Mouse (Mus musculus) forebrain, embryonic 12.5 days (tissue): ENCODE data around the gene Mxi1. TPM values are rescaled to one million over a fixed set of nuclear protein-coding genes. Genes with fewer than 3 reads are reported as not detected.
A peak's percentile ranks its signal among the peaks of the same experiment; 100 is the strongest.

Source experiments
- ATAC-seq: fragments of 200-750 bp; cut with Nextera tagmentation; 2 replicates; pipeline ENCODE4 v1.8.0; 2017; ENCODE audit warnings: moderate TSS enrichment; ENCODE audit not compliant: low FRiP score
- H3K27ac ChIP-seq: fragments of 300-500 bp; sonication (generic); 2 replicates; pipeline ENCODE4 v1.5.1; 2016; ENCODE audit warnings: mild to moderate bottlenecking
- H3K27me3 ChIP-seq: fragments of 300-500 bp; sonication (generic); 2 replicates; pipeline ENCODE4 v1.6.1; 2016; ENCODE audit warnings: mild to moderate bottlenecking
- H3K36me3 ChIP-seq: fragments of 300-500 bp; sonication (generic); replicated peaks from 2 replicates; pipeline ENCODE4 v1.6.1; 2016; ENCODE audit warnings: mild to moderate bottlenecking
- H3K4me1 ChIP-seq: fragments of 300-500 bp; sonication (generic); 2 replicates; pipeline ENCODE4 v1.6.1; 2016
- H3K4me2 ChIP-seq: fragments of 300-500 bp; sonication (generic); 2 replicates; pipeline ENCODE4 v1.6.1; 2016; ENCODE audit warnings: mild to moderate bottlenecking, moderate library complexity
- H3K4me3 ChIP-seq: fragments of 300-500 bp; sonication (generic); replicated peaks from 2 replicates; pipeline ENCODE4 v1.5.1; 2016; ENCODE audit warnings: mild to moderate bottlenecking
- H3K9ac ChIP-seq: fragments of 300-500 bp; sonication (generic); 2 replicates; pipeline ENCODE4 v1.6.1; 2016; ENCODE audit warnings: mild to moderate bottlenecking
- H3K9me3 ChIP-seq: fragments of 300-500 bp; sonication (generic); 2 replicates; pipeline ENCODE4 v1.6.1; 2016
- WGBS: fragments of 180-500 bp; shearing (Covaris S2); methylation state at CpG from one replicate; pipeline ENCODE4 v1.1.7; 2016; 5-methylcytosine and 5-hydroxymethylcytosine counted together
- polyA plus RNA-seq: library from polyadenylated mRNA; unstranded; fragments of >200 nt; fragmentation: Nextera tagmentation; extraction: Ambion mirVana; gene quantifications from 2 replicates; pipeline ENCODE4 v1.2.1, GENCODE M21; 2016

The Mxi1 gene
- polyA plus RNA-seq, 1 experiment from 2014 or later, result 62.4 TPM

DNA sequence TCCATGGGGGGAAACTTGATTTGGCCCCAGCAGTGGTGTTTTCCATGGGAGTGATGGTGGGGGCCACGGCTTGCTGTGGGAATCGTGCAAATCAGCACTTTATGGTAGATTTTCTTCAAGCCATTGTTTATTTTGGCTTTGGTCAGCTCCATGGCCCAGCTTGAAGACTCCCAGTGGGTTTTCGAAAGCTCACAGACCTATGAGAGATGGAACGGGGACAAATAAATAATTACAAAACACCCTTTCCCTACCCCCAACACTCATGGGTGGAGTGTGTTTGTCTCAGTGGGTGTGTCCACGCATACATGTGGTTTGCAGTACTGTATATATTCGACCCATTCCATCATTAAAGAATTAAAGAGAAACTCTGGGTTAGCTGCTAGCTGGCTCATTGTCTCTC lies 3.1 kb upstream of the Mxi1 start:
- H3K9me3 ChIP-seq, result no peaks in the 10 kb centered on the region
- H3K9ac ChIP-seq, result no peak overlapping the region
- ATAC-seq, result no peak
- WGBS, result 43% methylated on average over 6 of the region's 6 CpGs
- no peak overlapping the region for H3K27ac ChIP-seq
- no peak overlapping the region for H3K4me3 ChIP-seq
- H3K4me2 ChIP-seq, result peak overlapping the region; percentile 29
- H3K27me3 ChIP-seq, result no peaks in the 10 kb centered on the region; the same call in 1 of the 2 replicates
- no peaks in the 10 kb centered on the region for H3K36me3 ChIP-seq
- H3K4me1 ChIP-seq, result peaks cover 25% of the 10 kb centered on the region

DNA sequence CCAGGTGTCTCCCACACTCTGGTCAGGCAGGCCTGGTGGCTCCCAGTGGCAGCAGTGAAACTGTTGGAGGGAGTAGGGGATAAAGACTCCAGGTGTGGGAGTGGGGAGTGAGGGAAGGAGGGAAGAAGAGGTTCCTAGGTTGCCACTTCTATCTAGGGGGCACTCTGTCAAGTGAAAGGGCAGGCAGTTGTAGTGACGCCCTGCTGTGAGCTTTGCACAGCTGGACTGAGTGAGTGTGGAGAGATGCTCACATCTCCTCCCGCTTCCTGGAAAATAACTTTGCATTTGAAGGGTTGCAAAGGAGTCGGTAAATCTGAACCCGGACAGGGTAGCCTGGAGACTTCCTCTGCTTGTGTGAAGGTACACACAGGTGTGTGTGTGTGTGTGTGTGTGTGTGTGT lies 687 bp upstream of the Mxi1 start:
- H3K27ac ChIP-seq, result 0 out of 2 replicates have a peak overlapping the region, but pooled peaks have one; percentile 8
- 13% methylated on average over 4 of the region's 4 CpGs for WGBS
- no peaks in the 10 kb centered on the region for H3K36me3 ChIP-seq
- no peak overlapping the region for H3K4me3 ChIP-seq
- H3K4me2 ChIP-seq, result peak overlapping the region; percentile 93; the same call in 1 of the 2 replicates
- H3K9ac ChIP-seq, result no peak overlapping the region
- no peaks in the 10 kb centered on the region; the same call in 1 of the 2 replicates for H3K27me3 ChIP-seq
- no peaks in the 10 kb centered on the region for H3K9me3 ChIP-seq
- peaks cover 30% of the 10 kb centered on the region for H3K4me1 ChIP-seq
- no peak for ATAC-seq

DNA sequence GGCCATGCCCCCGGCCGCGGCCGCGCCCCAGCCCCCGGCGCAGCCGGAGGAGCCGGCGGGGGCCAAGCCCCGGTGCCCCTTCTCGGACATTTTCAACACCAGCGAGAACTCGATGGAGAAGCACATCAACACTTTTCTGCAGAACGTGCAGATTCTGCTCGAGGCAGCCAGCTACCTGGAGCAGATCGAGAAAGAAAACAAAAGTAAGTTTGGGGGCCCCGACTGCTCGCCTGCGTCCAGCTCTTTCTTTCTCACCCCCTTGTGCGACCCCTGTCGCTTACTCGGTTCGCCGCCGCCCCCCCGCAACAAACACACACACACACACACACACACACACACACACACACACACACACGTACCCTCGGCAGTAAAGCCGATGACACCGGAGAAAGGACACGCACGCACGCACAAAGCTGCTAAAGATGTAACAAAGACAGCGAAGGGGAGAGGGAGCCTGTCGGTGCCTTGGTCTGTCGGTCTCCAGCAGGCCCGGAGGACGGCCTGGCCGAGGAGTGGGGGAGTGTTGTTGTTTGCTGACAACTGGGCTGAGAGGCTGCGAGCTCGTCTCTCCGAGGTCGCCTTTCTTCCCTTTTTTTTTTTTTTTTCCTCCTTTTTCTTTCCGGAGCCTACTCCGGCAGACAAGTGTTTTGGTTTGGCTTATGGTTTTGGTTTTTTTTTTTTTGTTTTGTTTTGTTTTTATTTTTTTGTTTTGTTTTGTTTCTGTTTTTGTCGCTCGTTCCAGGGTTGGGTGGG lies 629 bp downstream of the Mxi1 start:
- Histone ChIP-seq H3K36me3 (no peaks in the 10 kb centered on the region), H3K9me3 (no peaks in the 10 kb centered on the region), H3K27me3 (no peaks in the 10 kb centered on the region; the same call in 1 of the 2 replicates), H3K9ac (peak overlapping the region; percentile 94), H3K4me1 (peaks cover 37% of the 10 kb centered on the region), H3K4me2 (peak overlapping the region; percentile 93), H3K4me3 (peak overlapping the region; percentile 90), H3K27ac (peak overlapping the region; percentile 98)
- 0% methylated on average over 41 of the region's 48 CpGs for WGBS
- no peak for ATAC-seq

DNA sequence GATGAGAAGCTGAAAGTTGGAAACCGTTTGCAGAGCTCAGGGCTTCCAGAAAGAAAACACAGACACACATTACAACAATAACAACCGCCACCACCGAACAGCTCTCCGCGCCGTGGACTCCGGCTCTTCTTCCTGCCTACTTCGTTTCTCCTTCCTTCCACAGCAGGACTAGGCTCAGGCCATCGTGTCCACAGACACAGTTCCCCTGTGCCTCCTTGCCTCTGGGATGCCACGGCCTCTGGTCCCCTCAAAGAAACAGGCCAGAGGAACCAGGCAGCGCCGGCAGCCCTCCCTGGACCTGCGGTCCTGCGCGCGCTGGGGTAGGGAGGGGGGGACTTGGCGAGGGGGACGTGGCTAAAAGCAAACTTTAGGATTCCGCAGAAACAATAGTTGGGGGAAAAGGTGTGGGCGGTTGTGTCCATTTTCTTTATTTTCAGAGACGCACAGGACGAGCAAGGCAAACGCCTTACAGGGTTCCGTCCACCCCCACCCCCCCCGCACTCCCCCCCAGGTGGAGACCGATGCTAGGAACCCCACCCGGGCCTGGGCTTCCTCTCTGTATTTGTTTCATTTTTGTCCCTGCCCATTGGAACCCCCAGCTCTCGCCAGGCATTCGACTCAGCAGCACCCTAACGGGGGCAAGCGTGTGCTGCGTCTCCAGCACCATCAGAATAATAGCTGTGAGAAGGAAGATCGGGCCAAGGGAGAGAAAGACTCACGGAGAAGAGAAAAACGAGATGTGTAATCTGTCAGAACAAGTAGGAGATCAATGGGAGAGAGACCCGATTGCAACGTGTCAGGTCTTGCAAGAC lies 1.4 kb downstream of the Mxi1 start:
- Histone ChIP-seq H3K27ac (peak overlapping the region; percentile 98), H3K4me1 (peaks cover 42% of the 10 kb centered on the region), H3K27me3 (no peaks in the 10 kb centered on the region; the same call in 1 of the 2 replicates), H3K9ac (peak overlapping the region; percentile 94), H3K36me3 (no peaks in the 10 kb centered on the region), H3K4me2 (peak overlapping the region; percentile 93), H3K9me3 (no peaks in the 10 kb centered on the region), H3K4me3 (peak overlapping the region; percentile 90)
- ATAC-seq, result no peak
- under 1% methylated on average over 35 of the region's 37 CpGs for WGBS

DNA sequence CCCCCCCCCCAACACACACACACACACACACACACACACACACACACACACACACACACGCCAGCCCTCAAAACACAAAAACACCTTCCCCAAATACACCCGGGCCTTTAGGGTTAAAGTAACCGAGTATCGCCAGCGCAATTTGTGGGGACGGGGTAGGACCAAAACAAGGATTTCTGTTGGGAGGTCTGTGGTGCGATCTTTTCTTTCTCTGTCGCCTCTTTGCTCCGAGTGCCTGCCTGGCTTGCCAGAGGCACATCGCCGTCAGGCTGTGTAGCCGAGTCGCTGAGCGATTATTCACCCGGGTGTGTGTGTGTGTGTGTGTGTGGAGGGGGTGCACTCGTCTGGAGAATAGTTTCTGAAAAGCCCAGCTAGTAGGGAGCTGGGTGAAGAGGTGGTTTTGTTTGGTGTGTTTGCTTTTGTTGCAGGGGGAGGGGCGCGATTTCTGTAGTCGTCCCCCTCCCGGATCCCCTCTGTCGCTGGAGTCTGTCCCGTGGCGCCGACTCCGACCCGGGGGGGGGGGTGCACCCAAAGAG lies 2.1 kb downstream of the Mxi1 start:
- WGBS, result under 1% methylated on average over 26 of the region's 26 CpGs
- H3K9me3 ChIP-seq, result no peaks in the 10 kb centered on the region
- H3K36me3 ChIP-seq, result no peaks in the 10 kb centered on the region
- H3K27ac ChIP-seq, result peak overlapping the region; percentile 98
- no peaks in the 10 kb centered on the region; the same call in 1 of the 2 replicates for H3K27me3 ChIP-seq
- H3K9ac ChIP-seq, result peak overlapping the region; percentile 94
- peak overlapping the region; percentile 90 for H3K4me3 ChIP-seq
- ATAC-seq, result 0 out of 2 replicates have a peak, but pooled peaks have one; percentile 21
- H3K4me2 ChIP-seq, result peak overlapping the region; percentile 93
- peaks cover 35% of the 10 kb centered on the region for H3K4me1 ChIP-seq

DNA sequence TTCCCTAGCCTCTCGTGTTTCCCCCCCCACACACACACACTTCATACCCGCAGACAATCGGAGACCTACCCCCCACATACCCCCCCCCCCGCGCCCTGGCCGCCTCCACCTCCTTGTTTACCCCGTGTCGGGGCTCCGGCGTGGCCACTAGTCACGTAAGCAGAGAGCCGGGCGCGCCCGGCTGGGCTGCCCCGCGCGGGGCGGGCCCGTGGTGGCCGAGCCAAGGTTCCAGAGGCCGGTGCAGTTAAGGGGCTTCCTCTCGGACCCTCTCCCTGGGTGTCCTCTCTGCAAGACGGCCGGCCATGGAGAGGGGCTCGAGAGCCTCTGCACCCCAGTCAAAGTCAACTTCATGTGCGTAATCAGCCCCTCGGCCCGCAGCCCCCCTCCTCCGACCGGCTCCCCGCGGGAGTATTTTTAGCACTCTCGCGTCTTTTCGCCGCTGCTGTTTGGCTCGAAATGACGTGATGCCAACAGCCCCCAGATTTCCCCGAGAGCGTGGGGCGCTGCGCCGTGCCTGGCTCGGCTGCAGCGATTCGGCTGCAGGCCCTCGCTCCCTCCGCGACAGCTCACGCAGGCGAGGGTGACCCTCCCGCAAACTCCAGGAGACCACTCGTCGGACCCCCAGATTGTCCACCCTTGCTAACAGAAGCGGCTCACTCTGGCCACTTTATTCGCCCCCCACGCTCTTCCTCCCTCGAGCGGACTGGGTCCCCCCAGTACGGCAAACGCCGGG lies 2.8 kb downstream of the Mxi1 start:
- Histone ChIP-seq H3K4me2 (peak overlapping the region; percentile 93), H3K36me3 (no peaks in the 10 kb centered on the region), H3K27me3 (no peaks in the 10 kb centered on the region; the same call in 1 of the 2 replicates), H3K9me3 (no peaks in the 10 kb centered on the region), H3K4me3 (peak overlapping the region; percentile 90), H3K9ac (peak overlapping the region; percentile 94), H3K27ac (peak overlapping the region; percentile 98), H3K4me1 (peaks cover 31% of the 10 kb centered on the region)
- peak; percentile 30 for ATAC-seq
- WGBS, result under 1% methylated on average over 60 of the region's 63 CpGs

DNA sequence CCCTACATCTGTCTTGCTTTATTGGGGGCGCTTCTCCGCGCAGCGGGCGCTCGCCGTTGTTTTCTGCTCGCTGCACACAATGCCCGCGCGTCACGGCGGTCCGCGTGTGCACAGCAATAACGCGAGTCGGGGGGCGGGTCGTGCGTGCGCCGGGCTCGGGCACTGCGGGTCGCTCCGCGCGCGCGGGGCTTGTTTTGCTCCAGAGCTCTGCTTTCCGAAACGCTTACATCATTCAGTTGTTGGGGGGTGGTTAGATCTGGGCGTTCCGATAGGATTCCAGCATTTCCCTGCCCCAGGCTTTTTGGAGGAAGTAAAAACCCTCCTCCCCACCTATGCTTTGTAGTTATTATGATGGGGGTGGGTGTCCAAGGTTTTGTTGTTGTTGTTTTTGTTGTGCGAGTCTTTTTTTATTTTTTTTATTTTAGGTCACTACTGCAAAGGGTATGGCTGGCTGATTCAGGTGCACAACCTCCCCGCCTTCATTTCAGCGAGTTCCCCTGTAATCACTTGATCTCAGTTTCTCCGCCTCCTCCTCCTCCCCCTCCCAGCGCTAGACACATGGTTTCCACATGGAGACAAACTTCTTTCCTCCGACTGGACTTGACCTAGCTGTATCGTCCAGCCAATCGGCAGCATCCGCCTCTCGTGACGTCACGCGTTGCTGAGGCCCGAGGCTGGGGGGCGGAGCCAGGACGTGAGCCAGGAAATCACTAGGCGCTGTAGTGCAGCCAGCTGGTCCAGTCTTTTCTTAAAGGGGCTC lies 3.5 kb downstream of the Mxi1 start:
- Histone ChIP-seq H3K27me3 (no peaks in the 10 kb centered on the region; the same call in 1 of the 2 replicates), H3K4me1 (peaks cover 31% of the 10 kb centered on the region), H3K4me2 (peak overlapping the region; percentile 93), H3K9me3 (no peaks in the 10 kb centered on the region), H3K4me3 (peak overlapping the region; percentile 90), H3K27ac (peak overlapping the region; percentile 98), H3K36me3 (no peaks in the 10 kb centered on the region), H3K9ac (peak overlapping the region; percentile 94)
- WGBS, result under 1% methylated on average over 52 of the region's 52 CpGs
- peak; percentile 87 for ATAC-seq

DNA sequence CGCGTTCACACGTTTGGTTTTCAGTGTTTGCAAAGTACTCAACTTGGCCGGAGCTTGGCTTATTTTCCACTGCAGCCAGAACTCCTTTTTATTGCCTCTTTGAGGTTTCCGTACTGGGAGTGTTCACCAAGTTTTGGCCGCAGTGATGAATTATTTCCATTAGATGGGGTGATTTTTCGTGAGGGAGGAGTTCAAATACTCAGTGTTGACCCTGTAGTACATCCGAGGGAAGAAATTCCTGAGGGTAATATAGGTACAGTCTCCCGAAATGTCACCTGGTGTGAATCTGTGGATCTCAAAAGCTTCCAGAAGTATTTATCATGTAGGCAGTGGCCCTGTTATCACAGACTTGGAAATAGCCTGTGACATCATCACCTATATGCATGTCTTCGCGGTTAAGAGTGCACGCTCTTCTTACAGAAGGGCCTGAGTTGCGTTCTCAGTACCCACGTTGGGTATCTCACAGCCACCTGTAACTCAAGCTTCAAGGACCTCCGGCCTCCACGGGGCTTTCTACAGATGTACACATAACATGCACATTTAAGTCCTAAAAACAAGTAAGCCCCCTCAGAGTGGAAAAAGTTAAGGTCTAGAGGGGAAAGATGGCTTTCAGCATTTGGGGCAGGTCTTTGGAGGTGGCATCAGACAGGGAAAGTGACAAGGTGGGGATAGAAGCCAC lies 4.4 kb downstream of the Mxi1 start:
- WGBS, result 59% methylated on average over 16 of the region's 16 CpGs
- no peak for ATAC-seq
- no peak overlapping the region for H3K9ac ChIP-seq

DNA sequence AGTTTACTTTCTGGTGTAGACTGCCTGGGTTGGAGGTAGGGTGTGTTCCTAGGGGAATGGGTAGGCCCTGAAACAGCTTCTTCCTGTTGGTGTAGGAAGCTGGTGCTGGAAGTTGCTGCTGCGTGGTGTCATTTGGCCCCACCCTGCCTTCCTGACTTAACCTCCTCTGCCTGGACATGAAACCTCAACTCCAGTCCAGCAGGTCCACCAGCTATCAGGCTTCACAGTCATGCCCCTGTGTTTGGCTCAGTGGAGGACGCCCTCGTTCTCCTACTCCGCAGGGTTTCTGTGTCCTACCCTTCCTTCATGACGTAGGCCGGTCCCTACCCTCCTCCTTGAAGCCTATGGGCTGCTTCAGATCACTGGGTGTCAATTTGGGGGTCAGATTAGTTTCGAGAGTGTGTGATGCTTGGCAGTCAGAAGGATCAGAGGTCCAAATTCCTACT lies 4.9 kb downstream of the Mxi1 start:
- no peak overlapping the region for H3K27ac ChIP-seq
- H3K4me3 ChIP-seq, result no peak overlapping the region
- H3K4me1 ChIP-seq, result peaks cover 25% of the 10 kb centered on the region
- H3K4me2 ChIP-seq, result no peak overlapping the region; the same call in 1 of the 2 replicates
- no peaks in the 10 kb centered on the region for H3K36me3 ChIP-seq
- H3K27me3 ChIP-seq, result no peaks in the 10 kb centered on the region
- H3K9ac ChIP-seq, result no peak overlapping the region
- no peaks in the 10 kb centered on the region for H3K9me3 ChIP-seq
- no peak for ATAC-seq
- WGBS, result 85% methylated on average over 7 of the region's 7 CpGs

More for the DNA sequence above, 4.4 kb downstream of the Mxi1 start:
- Histone ChIP-seq H3K36me3 (no peaks in the 10 kb centered on the region), H3K4me1 (peaks cover 27% of the 10 kb centered on the region), H3K4me2 (peak overlapping the region; percentile 93), H3K27ac (peak overlapping the region; percentile 43), H3K27me3 (no peaks in the 10 kb centered on the region; the same call in 1 of the 2 replicates), H3K9me3 (no peaks in the 10 kb centered on the region), H3K4me3 (peak overlapping the region; percentile 90)

DNA sequence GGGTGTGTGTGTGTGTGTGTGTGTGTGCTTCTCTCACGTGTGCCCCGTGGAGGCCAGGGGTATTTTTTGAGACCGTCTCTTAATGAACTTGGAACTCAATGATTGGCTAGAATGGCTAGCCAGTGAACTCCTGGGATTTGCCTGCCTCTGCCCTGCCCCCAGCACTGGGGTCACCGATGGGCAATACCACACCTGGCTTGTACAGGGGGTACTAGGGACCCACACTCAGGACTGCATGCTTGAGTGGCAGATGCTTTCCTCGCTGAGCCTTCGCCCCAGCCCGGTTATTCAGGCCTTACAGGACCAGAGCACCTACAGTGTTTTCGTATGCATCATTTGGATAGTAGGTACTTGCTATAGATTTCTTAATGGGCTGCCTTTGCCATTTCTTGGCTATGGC lies 5.8 kb downstream of the Mxi1 start:
- WGBS, result 90% methylated on average over 8 of the region's 8 CpGs

DNA sequence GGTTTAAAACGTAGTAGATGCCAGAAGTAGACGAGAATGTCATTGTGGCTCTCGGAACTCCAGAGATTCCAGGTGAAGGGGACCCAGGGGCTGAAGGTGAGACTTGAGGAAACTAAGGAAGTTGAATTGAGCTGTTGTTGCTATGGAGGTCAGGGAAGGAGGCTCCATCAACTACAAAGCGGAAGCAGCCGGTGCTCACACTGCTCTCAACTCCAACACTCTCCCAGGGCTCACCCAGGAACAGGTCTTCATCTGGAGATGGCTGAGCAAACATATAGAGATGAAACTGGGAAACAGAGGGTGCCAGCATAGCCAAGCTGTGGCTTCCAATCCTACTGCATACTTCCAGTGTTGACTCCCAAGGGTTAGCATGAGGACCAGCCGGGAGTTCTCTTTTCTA lies 6.6 kb downstream of the Mxi1 start:
- no peak overlapping the region for H3K4me3 ChIP-seq
- H3K4me1 ChIP-seq, result peaks cover 25% of the 10 kb centered on the region
- H3K27ac ChIP-seq, result no peak overlapping the region
- no peak for ATAC-seq
- no peak overlapping the region for H3K9ac ChIP-seq
- no peaks in the 10 kb centered on the region for H3K27me3 ChIP-seq
- no peak overlapping the region for H3K4me2 ChIP-seq
- no peaks in the 10 kb centered on the region for H3K36me3 ChIP-seq
- 93% methylated on average over 6 of the region's 6 CpGs for WGBS
- H3K9me3 ChIP-seq, result no peaks in the 10 kb centered on the region

More for the DNA sequence above, 5.8 kb downstream of the Mxi1 start:
- no peaks in the 10 kb centered on the region for H3K9me3 ChIP-seq
- H3K4me3 ChIP-seq, result no peak overlapping the region
- H3K4me2 ChIP-seq, result no peak overlapping the region
- H3K4me1 ChIP-seq, result peaks cover 25% of the 10 kb centered on the region
- no peak overlapping the region for H3K9ac ChIP-seq
- H3K36me3 ChIP-seq, result no peaks in the 10 kb centered on the region
- no peak overlapping the region for H3K27ac ChIP-seq
- no peaks in the 10 kb centered on the region for H3K27me3 ChIP-seq
- ATAC-seq, result no peak
